Mouse (Mus musculus): Measurements from ENCODE around the gene Nrsn2.
"Not testable (repeated sequence)": the region's sequence is repeated elsewhere in the genome, so short reads cannot be mapped to it uniquely, and the experiment has no call there.

DNA sequence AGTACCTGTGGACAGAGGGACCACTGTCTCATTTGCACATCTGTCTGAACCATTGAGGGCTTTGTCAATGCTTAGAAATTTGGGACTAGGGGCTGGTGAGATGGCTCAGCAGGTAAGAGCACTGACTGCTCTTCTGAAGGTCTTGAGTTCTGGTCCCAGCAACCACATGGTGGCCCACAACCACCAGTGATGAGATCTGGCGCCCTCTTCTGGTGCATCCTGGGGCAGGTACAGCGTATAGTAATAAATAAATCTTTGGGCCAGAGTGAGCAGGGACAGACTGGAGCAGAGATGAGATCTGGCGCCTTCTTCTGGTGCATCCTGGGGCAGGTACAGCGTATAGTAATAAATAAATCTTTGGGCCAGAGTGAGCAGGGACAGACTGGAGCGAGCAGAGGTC, 17.5 kb downstream of the Nrsn2 start:
- peak; percentile 43; the same call in 1 of the 2 replicates for TF ChIP-seq CTCF (IDR thresholded peaks at IDR 0.05; ENCODE audit: control insufficient read depth, insufficient read depth, insufficient replicate concordance, low read depth, low read length)
- not testable (repeated sequence) for TF ChIP-seq POLR2A (IDR thresholded peaks at IDR 0.05; ENCODE audit: control insufficient read depth, low read depth, low read length)

Measured in testis, adult 2 months (tissue).